Mouse (Mus musculus) CH12.LX (cell line): ENCODE measurements around the gene Kif26a. TPM values are rescaled to one million over a fixed set of nuclear protein-coding genes. Genes with fewer than 3 reads are reported as not detected.

Experiments
- DNase-seq: peaks from one replicate; pipeline ENCODE4 v3.0.0-alpha.2; 2013; ENCODE audit errors: extremely low read depth
- H3K27ac ChIP-seq: 2 replicates; pipeline ENCODE4 v1.5.1; 2012; ENCODE audit warnings: low read depth, mild to moderate bottlenecking, control low read depth, moderate library complexity; ENCODE audit not compliant: insufficient read depth
- H3K27me3 ChIP-seq: replicated peaks from 2 replicates; pipeline ENCODE3; 2012; ENCODE audit warnings: inconsistent platforms
- H3K36me3 ChIP-seq, 2 experiments: replicated peaks in 1 of 2; 2 replicates each; pipeline versions ENCODE3 to v1.6.1; 2012; ENCODE audit warnings: inconsistent platforms in 1 of 2, low read length in 1 of 2, mild to moderate bottlenecking in 1 of 2, mixed read lengths in 1 of 2, moderate library complexity in 1 of 2; ENCODE audit not compliant: control insufficient read depth in 1 of 2, insufficient read depth in 1 of 2
- H3K4me1 ChIP-seq, 2 experiments: 2 replicates each; pipeline ENCODE4 v1.6.1; 2012; ENCODE audit warnings: inconsistent platforms in 1 of 2, moderate library complexity in 1 of 2; ENCODE audit not compliant: insufficient read depth in 2 of 2, control insufficient read depth in 1 of 2
- H3K4me2 ChIP-seq: 2 replicates; pipeline ENCODE4 v1.6.1; 2012; ENCODE audit warnings: low read depth, mild to moderate bottlenecking, control low read depth; ENCODE audit not compliant: poor library complexity, insufficient read depth, severe bottlenecking
- H3K4me3 ChIP-seq, 3 experiments: fragments of 150-350 bp in 1 of 3; sonication (generic) in 1 of 3; replicated peaks in 1 of 3; 2 replicates each; pipeline versions ENCODE3 to v1.5.1; 2011 to 2012; ENCODE audit warnings: low read depth in 2 of 3, low read length in 2 of 3, mild to moderate bottlenecking in 2 of 3, moderate library complexity in 2 of 3, control low read depth in 1 of 3, improper control_type of control experiment in 1 of 3, inconsistent platforms in 1 of 3, mixed read lengths in 1 of 3; ENCODE audit not compliant: poor library complexity in 1 of 3
- H3K79me2 ChIP-seq: replicated peaks from 2 replicates; pipeline ENCODE4 v1.6.1; 2012; ENCODE audit warnings: mild to moderate bottlenecking, moderate library complexity; ENCODE audit not compliant: control insufficient read depth, poor library complexity, insufficient read depth, severe bottlenecking; ENCODE audit errors: extremely low read depth
- H3K9ac ChIP-seq: 2 replicates; pipeline ENCODE4 v1.6.1; 2012; ENCODE audit warnings: low read depth, mild to moderate bottlenecking, control low read depth, moderate library complexity; ENCODE audit not compliant: insufficient read depth
- H3K9me3 ChIP-seq: replicated peaks from 2 replicates; pipeline ENCODE3; 2012; ENCODE audit warnings: low read length, inconsistent platforms, mixed read lengths
- BHLHE40 ChIP-seq: IDR thresholded peaks from 2 replicates; pipeline ENCODE4 v1.6.1; 2011; ENCODE audit warnings: mild to moderate bottlenecking, low read depth, low read length, improper control_type of control experiment
- CHD1 ChIP-seq: IDR thresholded peaks from 2 replicates; pipeline ENCODE4 v1.6.1; 2012; ENCODE audit warnings: low read depth, low read length, improper control_type of control experiment, inconsistent platforms
- CTCF ChIP-seq, 2 experiments: IDR thresholded peaks in 1 of 2; conservative IDR thresholded peaks in 1 of 2; 2 replicates each; pipeline ENCODE4 v1.5.1; 2011 to 2012; ENCODE audit warnings: low read depth in 2 of 2, low read length in 2 of 2, improper control_type of control experiment in 1 of 2, inconsistent platforms in 1 of 2, mild to moderate bottlenecking in 1 of 2, moderate library complexity in 1 of 2
- ELF1 ChIP-seq: IDR thresholded peaks from 2 replicates; pipeline ENCODE4 v1.6.1; 2014; ENCODE audit warnings: low read depth, mild to moderate bottlenecking, inconsistent platforms, low read length, improper control_type of control experiment
- EP300 ChIP-seq: IDR thresholded peaks from 2 replicates; pipeline ENCODE4 v1.6.1; 2011; ENCODE audit warnings: low read length, improper control_type of control experiment
- ETS1 ChIP-seq: conservative IDR thresholded peaks from 2 replicates; pipeline ENCODE4 v1.6.1; 2012; ENCODE audit warnings: low read depth, mild to moderate bottlenecking, inconsistent platforms, low read length, improper control_type of control experiment, moderate library complexity
- GABPA ChIP-seq: IDR thresholded peaks from 2 replicates; pipeline ENCODE4 v1.6.1; 2012; ENCODE audit warnings: low read depth, low read length, improper control_type of control experiment, inconsistent platforms; ENCODE audit not compliant: insufficient replicate concordance
- HCFC1 ChIP-seq: IDR thresholded peaks from 2 replicates; pipeline ENCODE4 v1.6.1; 2012; ENCODE audit warnings: low read depth, mild to moderate bottlenecking, inconsistent platforms, low read length, improper control_type of control experiment
- JUN ChIP-seq: IDR thresholded peaks from 2 replicates; pipeline ENCODE4 v1.6.1; 2011; ENCODE audit warnings: low read depth, mild to moderate bottlenecking, low read length, improper control_type of control experiment, moderate library complexity; ENCODE audit not compliant: insufficient read depth
- JUND ChIP-seq: conservative IDR thresholded peaks from 2 replicates; pipeline ENCODE4 v1.6.1; 2011; ENCODE audit warnings: low read depth, low read length, improper control_type of control experiment
- KAT2A ChIP-seq: IDR thresholded peaks from 2 replicates; pipeline ENCODE4 v1.6.1; 2012; ENCODE audit warnings: low read length, improper control_type of control experiment, inconsistent platforms; ENCODE audit not compliant: insufficient replicate concordance
- MAX ChIP-seq: IDR thresholded peaks from 2 replicates; pipeline ENCODE4 v1.6.1; 2011; ENCODE audit warnings: low read length, improper control_type of control experiment
- MXI1 ChIP-seq: IDR thresholded peaks from 2 replicates; pipeline ENCODE4 v1.6.1; 2011; ENCODE audit warnings: mild to moderate bottlenecking, low read depth, low read length, improper control_type of control experiment
- MYC ChIP-seq: IDR thresholded peaks from 2 replicates; pipeline ENCODE4 v1.6.1; 2011; ENCODE audit warnings: low read depth, mild to moderate bottlenecking, improper control_type of control experiment, low read length
- NELFE ChIP-seq: IDR thresholded peaks from 2 replicates; pipeline ENCODE4 v1.6.1; 2011; ENCODE audit warnings: low read depth, low read length, improper control_type of control experiment
- NRF1 ChIP-seq: IDR thresholded peaks from 2 replicates; pipeline ENCODE4 v1.6.1; 2014; ENCODE audit warnings: low read depth, mild to moderate bottlenecking, inconsistent platforms, low read length, improper control_type of control experiment, moderate library complexity
- PAX5 ChIP-seq: IDR thresholded peaks from 2 replicates; pipeline ENCODE4 v1.6.1; 2012; ENCODE audit warnings: low read length, inconsistent platforms, mixed read lengths
- POLR2A ChIP-seq: IDR thresholded peaks from 2 replicates; pipeline ENCODE4 v1.6.1; 2011; ENCODE audit warnings: low read depth, mild to moderate bottlenecking, improper control_type of control experiment, low read length
- POLR2AphosphoS2 ChIP-seq: IDR thresholded peaks from 2 replicates; pipeline ENCODE4 v1.6.1; 2011; ENCODE audit warnings: low read depth, low read length, improper control_type of control experiment
- RAD21 ChIP-seq: IDR thresholded peaks from 2 replicates; pipeline ENCODE4 v1.6.1; 2011; ENCODE audit warnings: low read depth, mild to moderate bottlenecking, low read length, improper control_type of control experiment, moderate library complexity
- SMC3 ChIP-seq: IDR thresholded peaks from 2 replicates; pipeline ENCODE4 v1.6.1; 2011; ENCODE audit warnings: low read depth, low read length, improper control_type of control experiment
- UBTF ChIP-seq: IDR thresholded peaks from 2 replicates; pipeline ENCODE4 v1.6.1; 2012; ENCODE audit warnings: low read depth, mild to moderate bottlenecking, inconsistent platforms, low read length, improper control_type of control experiment, moderate library complexity
- USF2 ChIP-seq: conservative IDR thresholded peaks from 2 replicates; pipeline ENCODE4 v1.6.1; 2011; ENCODE audit warnings: low read depth, low read length, improper control_type of control experiment
- ZC3H11A ChIP-seq: IDR thresholded peaks from 2 replicates; pipeline ENCODE4 v1.6.1; 2012; ENCODE audit warnings: low read depth, mild to moderate bottlenecking, inconsistent platforms, low read length, improper control_type of control experiment
- ZKSCAN1 ChIP-seq: IDR thresholded peaks from 2 replicates; pipeline ENCODE4 v1.6.1; 2012; ENCODE audit warnings: low read depth, inconsistent platforms, low read length, improper control_type of control experiment, borderline replicate concordance
- ZMIZ1 ChIP-seq: IDR thresholded peaks from 2 replicates; pipeline ENCODE4 v1.6.1; 2012; ENCODE audit warnings: low read depth, mild to moderate bottlenecking, inconsistent platforms, low read length, improper control_type of control experiment
- dilution Hi-C: fragments of 300-500 bp; cut with MboI; formaldehyde crosslinking; loops from 2 replicates; pipeline ENCODE4 v1.14.3; 2020; ENCODE audit warnings: low sequenced_read_pairs; ENCODE audit not compliant: extremely low pct_unique_long_range_greater_than_20kb, extremely low pct_ligation_motif_present
- in situ Hi-C: fragments of 300-500 bp; cut with MboI; formaldehyde crosslinking; loops from 3 replicates; pipeline ENCODE4 v1.14.3; 2019; ENCODE audit warnings: low sequenced_read_pairs, low pct_ligation_motif_present, low pct_unique_long_range_greater_than_20kb, mixed read lengths
- polyA plus RNA-seq: library from polyadenylated mRNA; unstranded; fragments of >175 nt; gene quantifications from 2 replicates; pipeline ENCODE4 v1.2.1, GENCODE M21; 2012; ENCODE audit warnings: low read depth; ENCODE audit not compliant: insufficient read length
- total RNA-seq, 2 experiments: library from RNA; depleted of rRNA; stranded (reverse); fragments of 300-350 nt in 1 of 2; fragments of >200 nt in 1 of 2; gene quantifications; 2 replicates each; pipeline ENCODE4 v1.2.3; 2012 to 2014

The Kif26a gene
- total and polyA plus RNA-seq, 3 experiments, result not detected

GRCm38 (mm10) chr12:112140745-112141144, 5.3 kb upstream of the Kif26a start:
- peaks cover 0 to 5% of the 10 kb centered on the region in 2 experiments; a peak in 1 of 4 replicates for H3K4me1 ChIP-seq
- H3K27ac ChIP-seq, result no peak overlapping the region
- peaks cover 20% of the 10 kb centered on the region for H3K9me3 ChIP-seq
- no peak for TF ChIP-seq NELFE
- no peak for TF ChIP-seq EP300
- TF ChIP-seq JUND, result no peak
- no peak for TF ChIP-seq CHD1
- TF ChIP-seq PAX5, result no peak
- no peak for TF ChIP-seq MYC
- TF ChIP-seq ZC3H11A, result no peak
- TF ChIP-seq USF2, result no peak
- no peak for TF ChIP-seq JUN
- no peak for TF ChIP-seq RAD21
- TF ChIP-seq CTCF (conservative IDR thresholded peaks at IDR 0.05 in 1 of 2, IDR thresholded peaks at IDR 0.05 in 1 of 2; ENCODE audit: low read depth in 2 of 2, low read length in 2 of 2), result no peak
- no peak for TF ChIP-seq POLR2A
- dilution Hi-C loops (no loop called here), in situ Hi-C loops (loop anchor here (10.0 kb wide), 2 partner anchors 334 to 394 kb away; no protein-coding TSS in a partner anchor)
- no peak overlapping the region for H3K4me2 ChIP-seq
- no peak for DNase-seq
- H3K9ac ChIP-seq, result no peak overlapping the region
- no peak overlapping the region for H3K4me3 ChIP-seq
- no peaks in the 10 kb centered on the region for H3K79me2 ChIP-seq
- H3K36me3 ChIP-seq, result no peaks in the 10 kb centered on the region
- peaks cover 18% of the 10 kb centered on the region for H3K27me3 ChIP-seq

GRCm38 (mm10) chr12:112141300-112141699, 4.7 kb upstream of the Kif26a start:
- Histone ChIP-seq H3K79me2 (no peaks in the 10 kb centered on the region), H3K27ac (no peak overlapping the region), H3K4me1 (peaks cover 0 to 5% of the 10 kb centered on the region in 2 experiments; a peak in 1 of 4 replicates), H3K9me3 (peaks cover 26% of the 10 kb centered on the region), H3K9ac (no peak overlapping the region), H3K36me3 (no peaks in the 10 kb centered on the region), H3K4me3 (no peak overlapping the region), H3K27me3 (peaks cover 13% of the 10 kb centered on the region), H3K4me2 (no peak overlapping the region)
- DNase-seq, result no peak
- TF ChIP-seq MAX (no peak), ETS1 (no peak), NRF1 (no peak), UBTF (no peak), CTCF (conservative IDR thresholded peaks at IDR 0.05 in 1 of 2, IDR thresholded peaks at IDR 0.05 in 1 of 2; ENCODE audit: low read depth in 2 of 2, low read length in 2 of 2) (no peak), ZMIZ1 (no peak), CHD1 (no peak), BHLHE40 (no peak), PAX5 (no peak), MXI1 (no peak), ELF1 (no peak), KAT2A (no peak), ZKSCAN1 (no peak), SMC3 (no peak), EP300 (no peak), HCFC1 (no peak), POLR2AphosphoS2 (no peak), GABPA (no peak), JUND (no peak)
- in situ Hi-C loops (loop anchor here (10.0 kb wide), 2 partner anchors 334 to 394 kb away; no protein-coding TSS in a partner anchor), dilution Hi-C loops (no loop called here)
